Mouse (Mus musculus): Measurements from ENCODE around the gene Parpbp.

GRCm38 (mm10) chr10:88151658-88152057 is 4.9 kb upstream of the Parpbp start:
- no peak for TF ChIP-seq GATA1 (IDR thresholded peaks at IDR 0.05; ENCODE audit: borderline replicate concordance, low read length)
- TF ChIP-seq FLI1 (IDR thresholded peaks at IDR 0.05; ENCODE audit: low read length): no peak
